Mouse (Mus musculus): ENCODE measurements at regions not wholly inside any gene's neighbourhood (a gene's known extent, or its start where the extent isn't known, plus 50 kb on each side); places are given as distances from the start of the nearest gene placed in this dataset.

DNA sequence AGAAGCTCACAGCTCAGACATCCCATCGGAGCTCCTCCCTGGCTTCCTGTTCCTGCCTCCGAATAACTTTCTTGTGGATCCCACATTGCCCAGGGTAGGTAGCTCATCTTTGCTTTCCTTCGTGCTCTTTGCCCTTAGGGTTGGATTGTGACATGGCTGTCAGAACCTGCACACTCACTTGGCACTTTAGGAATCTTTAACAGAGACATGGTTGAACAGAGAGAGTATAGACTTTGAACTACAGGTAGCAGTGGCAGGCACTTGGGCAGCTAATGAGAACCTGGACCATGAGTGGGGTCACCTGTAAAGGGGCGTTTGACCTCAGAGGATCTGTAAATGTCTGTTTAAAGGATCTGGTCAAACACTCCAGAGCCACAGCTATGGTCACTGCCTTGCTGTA lies 62.4 kb upstream of the Sall1 start:
- Histone ChIP-seq H3K4me2 (ENCODE audit: low read length) (no peak overlapping the region), H3K27me3 (ENCODE audit: control insufficient read depth, insufficient read depth, low read length) (no peaks in the 10 kb centered on the region), H3K36me3 (ENCODE audit: control insufficient read depth, insufficient read depth, low read length) (no peaks in the 10 kb centered on the region), H3K9ac (replicated peaks; ENCODE audit: low read length) (no peak overlapping the region), H3K4me1 (ENCODE audit: control insufficient read depth, insufficient read depth, low read length) (no peaks in the 10 kb centered on the region), H3K27ac (replicated peaks; ENCODE audit: low read depth, low read length) (no peak overlapping the region), H3K4me3 (replicated peaks; ENCODE audit: low read depth, low read length) (no peak overlapping the region), H3K9me3 (ENCODE audit: control insufficient read depth, low read length) (no peaks in the 10 kb centered on the region)
- ATAC-seq (ENCODE audit: low FRiP score, low TSS enrichment) (no peak), DNase-seq (no peak)
- 86% methylated on average over 4 of the region's 4 CpGs for WGBS

DNA sequence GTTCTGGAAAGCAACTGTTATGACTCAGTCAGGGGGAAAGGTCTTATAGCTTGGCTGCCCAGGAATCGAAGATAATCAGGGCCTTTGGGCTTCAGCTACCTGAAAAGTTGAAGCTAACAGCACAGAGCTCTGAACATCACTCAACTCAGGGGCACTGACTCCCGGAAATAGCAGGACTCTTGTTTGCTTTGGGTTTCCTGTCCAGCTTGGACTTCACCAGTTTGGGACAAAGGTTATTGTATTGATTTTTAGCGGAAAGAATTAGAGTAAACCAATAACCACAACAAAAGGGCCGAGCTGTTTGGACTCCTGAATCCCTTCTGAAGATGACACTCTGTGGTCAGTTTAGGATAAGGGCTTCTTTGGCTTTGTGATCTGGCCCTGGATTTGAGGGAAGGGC lies 53.4 kb upstream of the Sall1 start:
- no peak overlapping the region for H3K4me2 ChIP-seq (ENCODE audit: low read length)
- 87% methylated on average over 4 of the region's 4 CpGs for WGBS
- no peak overlapping the region for H3K4me3 ChIP-seq (replicated peaks; ENCODE audit: low read depth, low read length)
- H3K27ac ChIP-seq (replicated peaks; ENCODE audit: low read depth, low read length): no peak overlapping the region
- ATAC-seq (ENCODE audit: low FRiP score, low TSS enrichment) (no peak), DNase-seq (no peak)
- no peaks in the 10 kb centered on the region for H3K27me3 ChIP-seq (ENCODE audit: control insufficient read depth, insufficient read depth, low read length)
- H3K9ac ChIP-seq (replicated peaks; ENCODE audit: low read length): no peak overlapping the region
- no peaks in the 10 kb centered on the region for H3K4me1 ChIP-seq (ENCODE audit: control insufficient read depth, insufficient read depth, low read length)
- no peaks in the 10 kb centered on the region for H3K9me3 ChIP-seq (ENCODE audit: control insufficient read depth, low read length)
- no peaks in the 10 kb centered on the region for H3K36me3 ChIP-seq (ENCODE audit: control insufficient read depth, insufficient read depth, low read length)

Measured in midbrain, embryonic 14.5 days (tissue).